Mouse (Mus musculus) MN1 (cell line): ENCODE data around the gene Apaf1.
A peak's percentile ranks its signal among the peaks of the same experiment; 100 is the strongest.

ENCODE experiments used
- DNase-seq: peaks from one replicate; pipeline ENCODE4 v3.0.0-alpha.2; 2016; ENCODE audit warnings: low spot score

Gene Apaf1

DNA sequence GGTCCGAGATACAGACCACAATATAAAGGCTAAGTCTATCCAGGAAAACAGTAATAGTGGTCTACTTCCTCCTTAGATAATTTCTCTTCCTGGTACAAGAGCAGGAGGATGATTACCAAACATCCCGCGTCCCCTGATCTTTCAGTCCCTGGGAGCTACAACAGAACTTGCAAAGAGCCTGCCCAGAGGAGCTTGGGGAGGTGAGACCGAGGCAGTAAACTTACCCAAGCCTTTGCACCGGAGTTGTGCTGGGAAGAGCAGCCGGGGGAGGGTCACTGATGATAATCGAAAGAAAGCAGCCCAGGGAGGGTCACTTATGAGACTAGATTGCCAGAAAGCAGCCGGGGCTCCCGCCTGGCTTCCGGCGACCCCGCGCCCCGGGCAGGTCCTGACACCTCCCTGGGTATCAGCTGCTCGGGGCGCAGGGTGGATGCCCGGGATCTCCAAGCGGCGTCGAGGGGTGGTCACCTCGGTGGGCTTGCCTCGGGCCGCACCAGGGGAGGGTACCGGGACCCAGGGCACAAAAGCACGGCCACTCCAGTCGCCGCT is 537 bp downstream of the Apaf1 start:
- DNase-seq = peak; percentile 27

DNA sequence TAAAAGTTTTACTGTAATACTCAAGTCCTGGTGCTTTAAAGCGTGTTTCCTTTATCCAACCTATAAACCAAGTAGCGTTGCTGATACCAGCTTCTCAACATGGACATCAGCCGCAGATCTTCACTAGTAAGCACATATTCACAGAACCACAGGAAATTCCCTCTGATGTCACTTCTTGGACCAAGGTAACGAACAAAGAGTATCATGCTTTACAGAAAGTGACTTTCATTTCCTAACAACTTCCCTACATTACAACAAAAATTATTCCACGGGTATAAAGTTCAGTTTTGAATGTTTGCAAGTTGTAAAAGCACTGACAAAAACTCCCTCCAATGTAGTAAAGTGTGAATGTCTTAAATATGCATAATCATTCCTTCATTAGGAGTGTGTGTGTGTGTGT is 2.0 kb downstream of the Apaf1 start:
- no peak for DNase-seq

DNA sequence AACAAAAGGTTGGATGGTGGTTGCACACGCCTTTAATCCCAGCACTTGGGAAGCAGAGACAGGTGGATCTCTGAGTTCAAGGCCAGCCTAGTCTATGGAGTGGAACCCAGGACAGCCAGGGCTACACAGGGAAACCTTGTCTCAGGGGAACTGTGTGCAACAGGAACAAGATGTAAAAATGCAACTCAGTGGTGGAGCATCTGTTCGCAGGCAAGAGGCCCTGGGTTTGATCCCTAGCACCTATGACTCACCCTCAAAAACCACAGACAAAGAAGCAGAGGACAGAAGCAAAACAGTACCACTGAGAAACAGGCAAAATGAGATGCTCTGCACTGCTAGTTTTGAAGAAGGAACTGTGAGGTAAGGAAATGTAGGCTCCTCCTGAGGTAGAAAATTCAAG is 5.9 kb downstream of the Apaf1 start:
- DNase-seq = no peak

DNA sequence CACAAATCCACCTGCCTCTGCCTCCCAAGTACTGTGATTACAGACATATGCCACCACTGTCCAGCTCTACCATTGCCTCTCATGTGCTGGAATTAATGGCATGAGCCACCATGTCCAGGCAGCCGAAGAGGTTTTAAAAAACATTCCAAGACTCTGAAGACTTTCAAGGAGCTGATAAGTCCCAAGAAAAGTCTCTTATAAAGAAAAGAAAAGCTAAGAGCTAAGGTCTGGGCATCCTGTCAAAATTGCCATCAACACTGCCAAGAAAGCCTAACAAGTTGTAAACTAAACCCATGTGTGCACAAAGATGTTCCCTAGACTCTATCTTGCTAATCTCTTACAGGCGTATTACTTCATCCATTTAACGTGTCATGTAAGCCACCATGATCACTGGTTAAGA is 9.2 kb downstream of the Apaf1 start:
- no peak for DNase-seq

DNA sequence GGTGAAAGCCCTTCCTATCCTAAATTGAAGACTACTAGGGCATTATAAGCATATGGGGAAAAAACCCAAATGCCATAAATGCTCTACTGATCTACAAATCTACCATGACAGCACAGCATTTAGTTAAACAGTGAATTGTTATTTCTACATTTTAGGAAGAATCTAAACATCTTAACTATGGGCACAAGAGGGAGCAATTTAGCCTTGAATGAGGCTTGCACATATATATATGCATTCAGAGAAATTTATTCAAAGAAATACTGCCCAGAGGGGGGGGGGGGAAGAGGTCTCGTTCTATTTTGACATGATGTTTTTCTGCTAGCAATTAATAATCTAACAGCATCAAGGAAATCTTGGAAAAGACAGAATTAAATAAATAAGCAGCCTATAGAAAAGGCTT is 10.8 kb downstream of the Apaf1 start:
- DNase-seq = peak; percentile 58

DNA sequence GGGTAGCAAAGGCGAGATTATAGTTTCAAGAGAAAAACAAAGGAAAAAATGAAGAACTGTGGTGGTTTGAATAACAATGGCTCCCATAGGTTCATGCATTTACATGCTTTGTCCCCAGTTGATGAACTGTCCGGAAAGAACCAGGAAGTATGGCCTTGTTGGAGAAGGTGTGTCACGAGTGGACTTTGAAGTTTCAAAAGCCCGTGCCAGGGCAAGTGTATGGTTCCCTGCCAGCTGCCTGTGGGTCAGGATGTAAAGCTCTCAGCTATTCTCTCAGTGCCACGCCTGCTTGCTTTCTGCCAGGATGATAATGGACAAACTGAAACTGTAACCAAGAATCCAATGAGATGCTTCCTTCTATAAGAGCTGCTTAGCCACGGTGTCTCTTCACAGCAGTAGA is 20.2 kb downstream of the Apaf1 start:
- no peak for DNase-seq

DNA sequence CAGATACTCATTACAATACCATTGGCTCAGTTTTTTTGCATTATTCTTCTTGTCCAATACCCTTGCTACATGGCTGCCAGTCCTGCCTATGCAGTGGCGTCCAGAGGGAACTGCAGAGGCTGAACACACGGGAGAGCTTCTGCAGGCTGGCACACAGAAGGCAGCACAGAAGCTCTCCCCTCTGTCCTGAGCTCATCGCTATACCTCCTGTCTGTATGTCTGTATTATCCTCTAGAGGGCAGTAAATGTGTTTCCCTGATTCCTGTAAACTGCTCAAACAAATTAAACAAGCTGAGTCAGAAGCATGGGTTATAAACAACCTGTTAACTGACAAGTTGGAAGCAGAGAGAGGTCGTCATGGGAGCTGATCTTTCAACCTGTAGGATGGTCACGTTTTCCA is 21.8 kb downstream of the Apaf1 start:
- DNase-seq = peak; percentile 41

DNA sequence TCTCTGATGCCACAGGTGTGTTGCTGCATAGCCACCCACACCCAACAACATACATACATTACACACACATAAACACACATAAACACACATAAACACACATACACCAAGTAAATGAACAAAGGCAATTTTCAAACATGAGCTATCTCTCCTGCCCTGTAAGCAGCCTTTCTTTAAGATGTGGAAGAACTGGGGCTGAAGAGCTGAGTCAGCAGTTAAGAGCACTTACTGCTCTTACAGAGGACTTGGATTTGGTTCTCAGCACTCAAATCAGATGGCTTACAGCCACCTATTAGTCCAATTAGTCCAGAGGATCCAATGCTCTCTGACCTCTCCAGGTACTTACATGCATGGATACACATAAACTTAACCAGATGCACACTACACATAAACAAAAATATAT is 29.8 kb downstream of the Apaf1 start:
- DNase-seq = no peak

DNA sequence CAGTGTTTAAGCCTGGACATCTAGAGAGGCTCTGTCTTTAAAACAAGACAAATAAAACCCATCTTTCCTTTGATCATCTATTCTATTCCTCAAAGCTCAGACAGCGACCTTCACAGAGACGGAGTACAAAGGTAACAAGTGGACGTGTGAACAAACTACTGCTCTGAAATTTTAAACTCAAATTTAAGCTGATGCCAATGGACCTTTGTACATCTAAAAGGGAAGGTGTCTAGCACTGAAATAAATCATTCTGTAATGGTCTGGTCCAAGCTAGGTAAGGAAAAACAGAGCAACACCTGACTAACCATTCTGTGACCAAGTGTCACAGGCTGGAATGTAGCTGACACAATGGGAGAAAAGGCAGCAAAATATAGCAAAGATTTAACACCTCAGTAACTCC is 31.4 kb downstream of the Apaf1 start:
- DNase-seq = no peak

DNA sequence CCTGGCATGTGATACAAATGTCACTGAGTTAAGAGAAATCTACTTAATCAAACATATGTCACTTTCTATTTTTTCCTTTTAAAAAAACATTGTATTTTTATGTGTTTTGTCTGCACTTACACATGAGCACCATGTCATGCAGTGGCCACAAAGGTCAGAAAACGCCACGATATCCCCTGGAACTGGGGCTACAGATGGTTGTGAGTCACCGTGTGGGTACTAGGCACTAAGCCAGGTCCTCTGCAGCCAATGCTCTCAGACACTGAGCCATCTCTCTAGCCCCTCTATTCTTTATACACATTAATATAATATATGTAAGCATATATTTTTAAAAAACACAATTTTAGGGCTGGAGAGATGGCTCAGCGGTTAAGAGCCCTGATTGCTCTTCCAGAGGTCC is 32.9 kb downstream of the Apaf1 start:
- no peak for DNase-seq

DNA sequence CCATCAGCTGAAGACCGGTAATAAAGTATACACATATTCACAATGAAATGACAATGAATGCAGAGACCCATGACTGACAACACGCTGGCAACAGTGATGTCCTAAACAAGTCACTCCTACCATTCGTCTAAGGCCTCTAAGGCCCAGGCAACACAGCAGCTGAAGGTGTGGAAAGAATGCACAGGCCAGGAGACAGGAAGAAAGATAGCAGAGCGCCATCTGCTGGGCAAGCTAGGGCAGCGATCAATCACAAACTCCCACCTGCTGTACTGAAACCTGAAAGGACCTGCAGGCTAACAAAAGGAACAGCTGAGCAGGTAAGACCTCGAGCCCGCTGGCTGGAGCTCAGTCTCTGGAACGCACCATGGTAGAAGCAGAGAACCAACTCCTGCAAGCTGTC is 48.6 kb downstream of the Apaf1 start:
- DNase-seq = peak; percentile 58

DNA sequence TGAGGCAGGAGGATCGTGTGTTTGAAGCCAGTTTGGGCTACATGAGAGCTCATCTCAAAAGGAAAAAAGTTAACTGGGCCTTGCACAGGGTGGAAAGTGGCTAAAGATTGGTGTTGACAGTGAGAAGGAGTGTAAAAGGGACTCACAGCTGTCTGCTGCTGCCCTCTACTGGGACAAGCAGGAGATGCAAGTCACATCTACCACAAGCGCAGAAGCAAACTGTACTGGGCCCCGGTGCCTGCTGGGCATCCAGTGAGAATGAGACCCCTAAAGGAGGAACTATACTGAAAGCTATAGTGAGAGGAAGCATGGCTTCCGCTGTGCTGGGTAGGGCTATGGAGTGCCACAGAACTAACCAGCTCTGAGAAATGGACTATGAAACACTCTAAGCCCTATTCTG is 50.2 kb downstream of the Apaf1 start:
- DNase-seq = peak; percentile 64

DNA sequence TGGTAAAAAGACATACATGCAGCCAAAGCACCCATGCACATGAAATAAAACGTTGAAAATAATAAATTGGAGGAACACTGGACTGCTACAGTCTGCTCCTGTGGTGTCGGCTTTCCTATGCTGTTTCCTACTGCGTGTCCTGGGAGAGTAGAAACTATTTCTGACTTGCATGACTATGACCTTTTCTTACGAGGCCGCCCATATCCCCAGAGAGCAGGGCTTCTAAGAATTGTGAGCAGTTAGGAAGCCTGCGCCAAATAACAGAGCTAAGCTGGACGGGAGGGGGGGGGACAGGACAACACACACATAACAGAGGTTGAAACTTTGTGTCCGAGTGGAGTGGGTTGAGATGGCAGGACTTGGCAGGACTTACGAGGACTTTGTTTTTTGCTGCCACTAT is 51.4 kb downstream of the Apaf1 start:
- no peak for DNase-seq

DNA sequence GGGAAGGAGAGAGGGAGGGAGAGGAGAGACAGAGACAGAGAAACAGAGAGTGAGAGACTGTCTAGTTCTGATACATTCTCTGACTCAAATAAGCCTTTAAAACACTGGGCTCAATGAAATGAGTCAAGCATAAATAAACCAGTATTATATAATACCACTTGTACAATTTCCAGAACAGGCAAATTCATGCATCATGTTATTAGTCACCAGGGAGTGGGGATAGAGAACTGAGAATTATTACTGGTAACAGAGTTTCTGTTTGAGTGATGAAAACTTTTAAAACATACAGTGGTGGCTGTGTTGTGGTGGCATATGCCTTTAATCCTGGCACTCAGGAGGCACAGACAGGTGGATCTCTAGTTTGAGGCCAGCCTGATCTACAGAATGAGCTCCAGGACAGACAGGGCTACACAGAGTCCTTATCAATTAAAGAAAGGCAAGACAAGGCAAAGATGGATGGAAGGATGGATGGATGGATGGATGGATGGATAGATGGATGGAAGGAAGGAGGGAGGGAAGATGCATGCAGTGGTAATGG is 53.5 kb downstream of the Apaf1 start:
- DNase-seq = no peak

DNA sequence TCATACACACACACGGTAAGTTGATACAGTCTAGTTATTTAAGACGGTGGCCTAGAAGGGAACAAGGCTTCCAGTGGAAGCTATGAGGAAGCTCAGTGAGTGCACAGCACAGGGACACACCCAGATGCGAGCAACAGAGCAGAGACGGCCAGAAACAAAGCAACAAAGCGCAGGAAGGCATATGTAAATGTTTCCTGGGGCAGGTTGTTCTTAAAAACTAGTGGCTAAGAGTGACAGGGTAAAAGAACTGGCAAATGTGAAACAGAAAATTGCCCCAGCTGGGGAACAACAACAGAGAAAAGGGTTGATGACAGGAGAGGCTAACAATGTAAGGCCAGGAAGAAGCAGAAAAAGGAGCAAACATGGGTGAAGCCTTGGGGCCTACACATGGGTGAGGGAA is 54.6 kb downstream of the Apaf1 start:
- DNase-seq = no peak

DNA sequence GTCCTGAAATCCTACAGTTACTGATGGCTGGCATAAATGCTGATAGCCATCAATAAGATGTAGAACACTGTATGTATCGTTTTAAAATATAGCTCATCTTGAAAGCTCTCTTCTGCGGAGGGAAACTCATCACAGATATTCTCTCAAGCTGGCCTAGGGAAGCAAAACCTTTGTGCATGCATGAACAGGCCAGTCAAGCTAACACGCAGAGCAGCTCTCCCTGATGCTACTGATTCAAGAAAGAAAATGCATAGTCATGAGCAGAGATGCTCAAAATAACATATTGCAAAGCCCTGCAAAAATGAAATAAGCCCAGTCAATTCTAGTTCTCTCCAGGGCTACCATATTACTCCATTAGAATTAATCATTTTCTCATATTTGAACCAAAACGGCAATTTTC is 55.1 kb downstream of the Apaf1 start:
- DNase-seq = no peak

DNA sequence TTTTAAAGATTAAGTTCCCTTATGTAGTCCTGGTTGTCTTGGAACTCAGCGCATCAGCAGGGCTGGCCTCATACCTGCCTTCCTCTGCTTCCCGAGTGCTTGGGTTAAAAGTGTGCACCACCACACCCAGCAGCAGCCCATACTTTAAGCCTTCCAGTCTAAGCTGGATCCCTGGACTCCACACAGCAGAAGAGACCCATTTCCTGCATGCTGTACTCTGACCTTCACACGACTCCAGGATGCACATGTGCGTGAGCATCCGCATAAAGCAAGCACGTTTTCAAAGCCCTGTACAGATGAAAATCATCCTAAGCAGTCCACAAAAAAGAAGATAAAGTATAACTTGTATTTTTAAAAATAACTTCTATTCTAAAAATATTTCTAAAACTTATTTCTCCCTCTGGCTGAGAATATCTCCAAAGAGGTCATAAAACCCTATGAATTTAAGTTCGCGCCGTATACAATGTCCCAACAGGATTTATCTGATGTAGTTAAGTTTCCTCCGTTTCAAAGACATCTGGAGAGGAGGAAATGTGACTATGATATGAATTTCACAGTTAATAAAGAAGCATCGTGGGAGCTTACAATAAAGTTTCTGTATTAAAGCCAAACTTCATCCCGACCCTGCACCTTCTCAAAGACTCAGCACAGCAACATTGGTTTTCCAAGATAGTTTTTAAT is 76.6 kb downstream of the Apaf1 start:
- DNase-seq = no peak

DNA sequence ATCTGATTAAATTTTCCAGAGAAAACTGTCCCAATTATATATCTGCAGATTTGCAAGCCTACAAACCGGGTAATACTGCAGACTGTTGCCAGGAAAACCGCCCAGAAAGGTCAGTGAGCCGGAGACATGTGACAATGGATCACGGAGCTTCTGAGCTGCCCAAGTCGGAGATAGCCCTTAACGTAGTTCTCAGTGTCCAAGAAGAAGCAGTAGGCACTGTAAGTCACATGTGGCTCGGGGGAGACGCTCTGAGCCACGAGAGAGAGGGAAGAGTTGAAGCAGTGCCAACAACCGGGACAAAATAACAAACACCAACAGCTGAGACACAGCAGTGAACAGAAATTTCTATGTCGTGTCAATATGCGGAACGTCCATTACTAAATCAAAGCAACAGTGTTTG is 81.1 kb downstream of the Apaf1 start:
- peak; percentile 67 for DNase-seq

DNA sequence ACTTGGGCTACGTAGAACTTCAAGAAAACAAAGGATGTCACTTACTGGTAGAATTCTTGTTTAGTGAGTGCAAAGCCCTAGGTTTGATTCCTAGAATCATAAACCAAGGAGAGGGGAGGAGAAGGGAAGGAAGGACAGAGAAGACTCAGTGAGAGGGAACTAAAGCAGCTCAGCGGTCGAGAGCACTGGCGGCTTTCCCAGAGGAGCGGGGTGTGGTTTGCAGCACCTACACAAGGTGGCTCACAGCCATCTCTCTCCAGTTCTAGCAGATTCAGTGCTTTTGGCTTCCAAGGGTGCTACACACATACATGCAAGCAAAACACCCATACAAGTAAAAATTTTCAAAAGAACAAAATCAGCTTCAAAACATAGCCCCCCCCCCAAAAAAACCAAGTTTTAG is 82.7 kb downstream of the Apaf1 start:
- DNase-seq = peak; percentile 56

DNA sequence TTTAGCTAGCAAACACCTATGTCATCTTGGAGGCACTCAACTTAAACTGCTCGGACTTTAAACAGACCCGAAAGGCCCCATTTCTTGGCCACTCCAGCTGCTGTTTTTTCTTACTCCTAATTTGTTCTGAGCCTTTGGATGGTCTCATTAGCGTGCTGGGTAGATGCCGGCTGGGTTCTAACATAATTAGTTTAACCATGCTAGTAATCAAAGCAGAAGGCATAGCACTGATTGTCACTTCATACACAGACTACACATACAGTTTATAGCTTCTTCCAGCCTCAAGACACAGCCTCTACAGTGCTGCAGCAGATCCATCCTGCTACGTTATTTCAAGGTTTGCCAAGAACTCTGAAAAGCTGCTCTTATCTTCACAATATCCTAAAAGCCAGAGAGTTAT is 88.7 kb downstream of the Apaf1 start:
- no peak for DNase-seq

DNA sequence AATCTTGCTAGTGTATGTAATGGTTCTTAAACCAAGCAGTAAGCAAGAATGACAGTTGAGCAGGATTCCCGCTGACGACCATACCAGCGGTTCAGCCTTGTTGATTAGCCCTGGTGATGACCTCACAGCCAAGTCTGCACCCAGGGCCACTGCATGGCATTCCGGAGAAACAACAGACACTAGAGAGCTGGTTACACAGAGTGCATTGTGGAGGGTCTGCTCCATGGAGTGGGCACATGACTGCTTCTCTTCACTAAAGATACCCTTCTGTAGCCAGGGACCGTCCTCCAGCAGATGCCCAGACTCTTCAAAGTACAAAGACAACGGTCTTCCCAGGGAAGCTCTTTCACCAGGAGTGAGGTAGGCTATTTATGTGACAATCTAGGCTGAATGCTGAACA is 90.3 kb downstream of the Apaf1 start:
- DNase-seq = no peak

DNA sequence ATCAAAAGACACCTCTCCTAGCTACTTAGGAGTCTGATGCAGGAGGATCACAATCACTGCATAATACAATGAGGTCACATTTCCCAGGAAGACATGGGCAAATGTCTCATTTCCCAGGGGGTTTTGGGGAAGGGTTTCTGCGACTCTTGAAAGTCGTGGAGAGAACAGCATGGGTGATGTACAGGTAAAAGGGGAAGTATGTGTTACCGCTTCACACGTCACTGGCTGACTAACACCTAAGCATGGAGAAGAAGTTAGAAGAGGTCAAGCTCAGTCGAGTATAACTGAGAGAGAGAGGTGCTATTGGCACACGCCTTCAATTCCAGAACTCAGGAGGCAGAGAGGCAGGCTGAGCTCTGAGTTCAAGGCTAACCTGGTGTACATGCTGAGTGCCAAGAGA is 92.2 kb downstream of the Apaf1 start:
- DNase-seq = no peak

DNA sequence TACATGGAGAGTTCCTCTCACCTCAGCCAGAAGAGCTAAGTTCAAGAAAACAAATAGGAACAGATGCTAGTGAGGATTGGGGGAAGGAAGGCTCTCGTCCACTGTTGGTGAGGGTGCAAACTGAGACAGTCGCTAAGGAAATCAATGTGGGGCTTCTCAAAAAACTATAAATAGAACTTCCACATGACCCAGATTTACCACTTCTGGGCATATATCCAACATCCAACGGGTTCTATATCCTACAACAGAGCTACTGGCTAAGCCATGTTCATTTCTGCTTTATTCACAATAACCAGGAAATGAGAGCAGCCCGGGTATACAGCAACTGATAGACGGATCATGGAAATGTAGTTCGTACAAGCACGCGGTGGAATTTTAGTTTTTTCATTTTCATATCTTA is 99.5 kb downstream of the Apaf1 start:
- peak; percentile 18 for DNase-seq

DNA sequence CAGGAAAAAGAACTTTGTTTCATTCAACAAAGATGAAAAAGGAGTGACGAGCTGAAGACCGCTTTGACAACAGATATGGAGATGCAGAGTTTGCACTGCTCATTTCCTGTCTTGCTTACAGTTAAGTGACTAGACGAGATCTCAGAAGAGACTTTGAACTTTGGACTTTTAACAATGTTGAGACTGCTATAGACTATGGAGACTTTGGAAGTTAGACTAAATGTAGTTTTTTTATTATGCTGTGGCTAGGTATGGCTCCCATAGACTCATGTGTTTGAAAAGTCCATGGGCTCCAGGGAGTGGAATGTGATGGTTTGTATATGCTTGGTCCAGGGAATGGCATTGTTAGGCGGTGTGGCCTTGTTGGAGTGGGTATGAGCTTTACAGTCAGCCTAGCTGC is 100.8 kb downstream of the Apaf1 start:
- DNase-seq = no peak
